Mouse (Mus musculus): Measurements from ENCODE around the gene Paqr9.
"Not testable (repeated sequence)": the region's sequence is repeated elsewhere in the genome, so short reads cannot be mapped to it uniquely, and the experiment has no call there.

Gene Paqr9

DNA sequence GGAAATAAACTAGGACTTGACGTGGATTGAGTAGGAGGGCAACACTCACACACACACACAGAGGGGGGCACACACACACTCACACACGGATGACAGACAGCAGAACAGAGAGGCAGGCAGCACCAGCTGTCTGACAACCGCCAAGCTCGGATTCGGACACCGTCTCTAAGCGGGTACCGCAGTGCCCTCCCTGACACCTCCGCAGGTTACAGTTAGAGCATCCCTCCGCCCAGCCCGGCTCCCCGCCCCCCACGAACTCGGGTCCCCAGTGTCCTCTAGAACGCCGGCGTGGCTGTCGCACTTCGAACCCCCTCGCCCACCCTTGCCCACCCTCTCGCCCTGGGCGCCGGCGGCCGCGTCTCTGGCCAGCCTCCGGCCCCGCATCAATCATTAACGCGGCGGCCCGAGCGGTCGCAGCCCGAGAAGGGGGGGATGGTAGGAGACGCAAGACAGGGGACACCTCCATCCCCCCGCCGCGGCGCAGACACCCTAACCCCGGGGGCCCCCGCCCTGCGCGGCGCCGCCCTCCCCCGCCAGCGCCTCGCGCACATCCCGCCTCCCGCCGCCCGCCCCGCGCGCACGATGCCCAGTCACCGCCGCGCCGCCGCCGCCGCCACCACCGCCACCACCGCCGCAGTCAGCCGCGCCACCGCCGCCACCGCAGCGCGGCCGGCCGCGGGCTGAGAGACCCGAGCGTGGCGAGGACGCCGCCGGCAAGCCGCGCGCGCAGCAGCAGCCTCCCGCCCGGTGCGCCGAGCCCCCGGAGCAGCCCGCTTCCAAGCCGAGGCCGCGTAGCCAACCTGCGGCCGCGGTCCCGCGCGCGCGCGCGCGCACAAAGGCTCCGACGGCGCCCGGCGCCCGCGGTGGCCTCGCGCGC, at the start of gene Paqr9:
Gene Paqr9, plus strand, starts transcription at position 599 of the 877 bp plus-strand sequence.
- peak; percentile 63 to 67 for DNase-seq (ENCODE audit: low spot score in 2 of 2)

DNA sequence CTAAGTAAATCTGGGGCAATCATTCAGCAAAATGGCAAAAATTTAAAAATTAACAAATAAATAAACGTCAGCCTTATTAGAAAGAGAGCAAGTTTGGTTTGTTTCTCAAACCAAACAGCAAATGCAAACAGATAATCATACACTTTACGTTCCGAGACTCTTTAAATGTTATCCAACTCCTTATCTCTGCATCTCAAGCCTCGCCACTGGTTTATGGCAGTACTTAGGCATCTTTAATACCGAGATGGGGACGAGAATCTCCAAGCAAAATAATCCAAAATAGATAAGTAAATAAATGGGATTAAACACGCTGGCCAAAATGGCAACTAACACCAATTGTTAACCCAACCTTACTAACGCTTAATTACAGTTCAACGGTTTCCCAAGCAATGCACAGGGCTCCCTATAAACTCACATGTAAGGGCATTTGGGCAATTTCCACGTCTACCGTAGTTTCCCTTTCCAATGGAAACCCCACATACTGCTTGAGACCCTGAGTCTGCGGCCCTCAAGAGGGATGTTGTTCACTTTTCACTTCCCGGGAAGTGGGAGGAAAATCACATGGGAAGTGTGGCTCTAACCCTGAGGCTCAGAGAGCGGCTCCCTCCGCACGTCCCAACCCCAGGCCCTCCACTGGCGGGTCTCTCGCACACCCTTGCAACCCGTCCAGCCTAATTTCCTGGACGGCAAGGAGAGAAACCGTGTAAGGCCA, 48.6 kb upstream of the Paqr9 start:
- peak in 1 of 2 experiments; percentile 1 for DNase-seq (ENCODE audit: low spot score in 2 of 2)

DNA sequence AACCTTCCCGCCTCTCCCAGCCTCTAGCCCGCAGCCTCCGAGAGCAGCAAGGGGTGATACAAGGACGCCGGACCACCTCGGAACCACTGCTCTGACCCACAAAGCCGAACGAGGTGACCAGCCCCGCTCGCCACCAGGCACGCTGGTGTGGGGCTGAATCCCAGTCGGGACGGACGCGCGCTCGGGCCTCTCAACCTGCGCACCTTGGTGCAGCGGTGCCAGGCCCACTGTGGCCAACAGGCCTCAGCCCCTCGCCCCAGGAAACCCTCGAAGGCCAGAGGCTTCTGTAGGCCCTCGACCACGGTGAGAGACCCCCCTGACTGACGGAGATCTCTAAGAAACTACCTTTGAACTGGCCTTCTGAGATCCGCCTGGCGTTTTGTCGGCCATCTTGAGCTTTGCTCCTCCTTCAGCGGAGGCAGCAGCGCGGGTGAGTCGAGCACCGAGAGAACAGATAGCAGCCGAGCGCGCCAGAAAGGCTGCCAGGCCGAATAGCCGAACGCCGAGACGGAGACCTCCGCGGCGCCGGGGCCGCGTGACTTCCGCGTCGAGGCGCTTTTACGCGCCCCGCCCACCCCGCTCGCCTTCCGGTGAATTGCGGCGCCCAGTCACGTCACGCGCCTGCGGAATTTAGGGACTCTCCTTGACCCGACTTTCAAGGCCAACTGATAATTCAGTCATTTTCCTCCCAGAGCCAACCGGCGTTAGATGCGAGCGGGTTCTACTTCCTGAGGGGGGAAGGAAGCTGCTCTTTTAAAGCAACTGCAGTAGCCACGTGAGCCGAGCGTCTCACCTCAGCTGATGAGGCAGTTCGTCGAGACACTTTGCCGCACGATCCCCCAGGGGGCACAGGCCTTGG, 47.8 kb upstream of the Paqr9 start, which contains the start of gene U2surp:
Gene U2surp, minus strand, starts transcription at position 525 of the 859 bp plus-strand sequence.
- peak; percentile 90 to 93 for DNase-seq (ENCODE audit: low spot score in 2 of 2)

DNA sequence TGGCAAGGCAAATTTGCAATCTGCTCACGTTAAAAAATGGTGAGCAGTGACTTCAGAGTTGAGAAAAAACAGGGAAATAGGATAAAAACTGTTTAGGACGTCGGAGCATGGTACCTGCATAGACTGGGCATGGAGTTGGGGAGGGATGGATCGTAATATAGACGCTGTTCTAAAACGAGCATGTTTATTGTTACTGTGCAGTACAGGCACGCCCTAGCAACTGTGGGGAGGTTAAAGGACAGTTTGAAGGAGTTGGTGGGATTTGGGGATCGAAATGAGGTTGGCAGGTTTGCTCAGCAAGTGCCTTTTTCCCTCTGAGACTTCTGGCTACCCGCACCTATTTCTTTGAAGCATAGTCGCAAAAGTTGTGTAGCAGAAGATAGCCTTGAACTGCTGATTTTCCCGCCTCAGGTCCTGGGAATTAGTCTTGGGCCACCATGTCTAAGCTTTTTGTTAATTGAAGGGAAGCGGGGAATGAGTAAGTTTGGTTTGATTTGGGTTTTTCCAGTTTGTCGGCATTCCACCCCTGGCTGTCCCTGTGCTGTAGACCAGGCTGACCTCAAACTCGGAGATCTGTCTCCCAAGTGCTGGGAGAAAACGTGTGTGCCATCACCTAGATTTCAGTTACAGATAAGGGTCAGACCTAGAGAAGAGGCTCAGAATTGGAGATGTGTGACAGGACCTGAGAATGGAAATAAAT, 47.0 kb upstream of the Paqr9 start:
- no peak for DNase-seq (ENCODE audit: low spot score in 2 of 2)

DNA sequence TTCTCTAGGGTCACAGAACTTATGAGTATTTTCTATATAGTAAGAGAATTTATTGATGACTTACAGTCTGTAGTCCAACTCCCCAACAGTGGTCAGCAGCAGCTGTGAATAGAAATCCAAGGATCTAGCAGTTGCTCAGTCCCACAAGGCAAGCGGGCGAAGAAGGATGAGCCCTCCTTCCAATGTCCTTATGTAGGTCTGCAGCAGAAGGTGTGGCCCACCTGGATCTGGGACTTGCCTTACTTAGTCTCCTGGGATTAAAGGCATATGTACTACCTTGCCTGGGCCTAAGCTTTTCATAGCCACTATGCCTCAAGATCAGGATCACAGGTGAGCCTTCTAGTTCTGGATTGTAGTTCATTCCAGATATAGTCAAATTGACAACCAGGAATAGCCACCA, 45.7 kb upstream of the Paqr9 start:
- DNase-seq (ENCODE audit: low spot score in 2 of 2): no peak

DNA sequence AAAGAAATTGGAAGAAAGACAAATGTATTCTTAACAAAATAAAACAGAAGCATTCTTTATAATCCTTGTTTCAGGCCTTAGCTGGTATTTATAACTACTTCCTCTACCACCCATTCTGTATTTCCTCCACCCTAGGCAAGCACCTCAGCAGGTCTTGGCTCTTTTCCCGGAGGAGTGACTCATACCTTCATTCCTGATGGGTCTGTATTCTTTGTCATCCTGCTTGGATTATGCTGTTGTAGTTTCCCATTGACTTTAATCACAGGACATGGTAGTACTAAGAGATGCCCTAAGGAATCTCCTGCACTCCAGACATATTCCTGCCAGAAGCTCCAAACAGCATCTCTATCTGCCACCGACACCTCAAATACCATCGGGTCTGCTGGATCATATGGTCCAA, 45.1 kb upstream of the Paqr9 start:
- not testable (repeated sequence) for DNase-seq (ENCODE audit: low spot score in 2 of 2)

DNA sequence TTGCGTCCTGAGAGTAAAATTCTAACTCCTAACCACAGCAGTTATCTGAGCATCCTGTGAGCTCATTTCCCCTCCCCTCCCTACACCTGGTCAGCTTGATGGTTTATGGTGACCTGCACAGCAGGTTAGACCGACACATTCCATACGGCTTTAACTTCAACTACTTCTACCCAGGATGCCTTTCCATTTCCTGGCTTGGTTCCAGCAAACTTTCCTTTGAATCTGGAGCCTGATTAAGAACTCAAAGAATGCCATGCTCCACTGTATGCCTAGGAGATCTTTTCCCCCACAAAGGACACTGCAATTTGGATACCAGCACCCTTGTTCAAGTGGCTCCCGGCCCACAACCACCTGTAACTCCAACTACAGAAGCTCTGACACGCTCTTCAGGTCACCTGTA, 38.9 kb upstream of the Paqr9 start:
- DNase-seq (ENCODE audit: low spot score in 2 of 2): no peak

DNA sequence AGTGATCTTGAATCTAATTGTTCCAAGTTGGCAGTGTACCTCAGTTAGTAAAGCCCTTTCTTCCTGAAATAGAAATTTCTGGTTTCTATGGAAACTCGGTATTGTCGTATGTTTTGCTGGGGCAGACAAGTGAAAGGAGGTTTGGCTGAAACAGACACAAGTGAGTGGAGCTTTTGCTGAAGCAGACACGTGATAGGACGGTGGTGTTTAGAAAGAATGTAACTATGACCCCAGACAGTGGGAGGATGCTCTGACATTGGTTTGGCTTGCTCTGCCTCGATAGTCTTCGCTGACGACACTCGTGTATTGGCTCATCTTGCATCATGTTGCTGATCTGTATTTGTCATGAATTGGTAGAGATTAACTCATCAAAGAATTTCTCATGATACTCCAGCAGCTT, 38.4 kb upstream of the Paqr9 start:
- no peak for DNase-seq (ENCODE audit: low spot score in 2 of 2)

DNA sequence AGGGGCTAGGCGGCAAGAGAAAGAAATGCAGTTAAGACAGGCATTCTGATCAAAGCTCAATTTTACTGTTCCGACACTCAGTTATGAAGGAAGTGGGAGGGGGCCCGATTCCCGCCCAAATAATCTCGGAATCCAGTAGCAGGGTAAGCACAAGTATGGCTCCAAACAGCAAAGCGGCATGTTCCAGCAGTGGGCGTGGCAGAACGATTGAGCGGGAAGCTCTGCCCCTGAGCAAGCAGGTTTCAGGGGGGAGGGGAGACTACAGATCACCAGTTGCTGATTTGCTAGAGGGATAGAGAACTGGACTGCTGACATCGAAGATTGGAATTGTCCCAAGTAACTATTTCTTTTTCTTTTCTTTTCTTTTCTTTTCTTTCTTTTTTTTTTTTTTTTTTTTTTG, 37.9 kb upstream of the Paqr9 start:
- no peak for DNase-seq (ENCODE audit: low spot score in 2 of 2)

DNA sequence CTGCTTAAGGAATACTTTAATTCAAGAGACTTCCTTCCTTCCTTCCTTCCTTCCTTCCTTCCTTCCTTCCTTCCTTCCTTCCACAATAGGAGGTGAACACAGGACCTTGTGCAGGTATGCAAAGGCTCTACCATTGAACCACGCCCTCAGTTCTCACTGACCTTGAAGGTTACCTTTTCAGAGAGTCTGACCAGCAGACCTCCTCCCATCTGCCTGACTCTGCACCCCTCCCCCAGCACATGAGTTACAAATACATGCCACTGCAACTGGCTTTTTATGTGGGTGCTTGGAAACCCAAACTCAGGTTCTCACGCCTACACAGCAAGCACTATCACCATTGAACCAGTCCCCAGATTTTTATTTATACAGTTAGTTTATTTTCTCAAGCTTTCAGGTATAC, 36.9 kb upstream of the Paqr9 start:
- no peak for DNase-seq (ENCODE audit: low spot score in 2 of 2)

DNA sequence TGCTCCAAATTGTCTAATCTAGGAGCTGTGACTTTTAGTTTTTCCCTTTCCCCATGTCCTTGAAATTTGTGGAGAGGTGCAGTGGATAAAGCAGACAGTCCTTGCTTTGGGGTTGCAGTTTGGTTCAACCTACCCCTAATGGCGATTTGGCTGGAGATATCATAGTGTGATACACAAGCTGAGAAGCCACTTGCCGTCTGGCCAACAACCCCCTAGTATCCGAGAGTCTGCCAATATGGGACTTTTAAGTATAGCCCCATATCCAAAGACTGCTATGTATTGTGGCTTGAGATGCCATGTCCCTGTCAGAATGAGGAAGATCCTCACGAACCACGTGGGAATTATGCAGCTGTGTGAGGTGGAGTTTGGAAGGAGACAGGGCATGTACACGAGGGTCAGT, 34.1 kb upstream of the Paqr9 start:
- no peak for DNase-seq (ENCODE audit: low spot score in 2 of 2)

DNA sequence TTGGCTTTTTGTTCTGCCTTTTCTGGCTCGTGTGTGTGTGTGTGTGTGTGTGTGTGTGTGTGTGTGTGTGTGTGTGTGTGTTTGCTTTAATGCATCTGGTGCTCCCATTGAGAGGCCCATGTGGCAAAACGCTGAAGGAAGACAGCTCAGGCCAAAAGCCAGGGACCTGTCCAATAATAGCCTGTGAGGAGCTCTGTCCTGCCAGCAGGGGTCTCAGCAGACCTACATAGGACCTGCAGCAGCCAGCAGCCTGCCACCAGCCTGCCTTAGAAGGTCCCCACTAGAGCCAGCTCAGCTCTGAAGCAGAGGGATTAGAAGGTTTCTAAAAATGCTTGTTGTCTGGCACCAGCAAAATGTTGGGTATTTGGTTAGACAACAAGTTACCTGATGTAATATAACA, 33.5 kb upstream of the Paqr9 start:
- no peak for DNase-seq (ENCODE audit: low spot score in 2 of 2)

DNA sequence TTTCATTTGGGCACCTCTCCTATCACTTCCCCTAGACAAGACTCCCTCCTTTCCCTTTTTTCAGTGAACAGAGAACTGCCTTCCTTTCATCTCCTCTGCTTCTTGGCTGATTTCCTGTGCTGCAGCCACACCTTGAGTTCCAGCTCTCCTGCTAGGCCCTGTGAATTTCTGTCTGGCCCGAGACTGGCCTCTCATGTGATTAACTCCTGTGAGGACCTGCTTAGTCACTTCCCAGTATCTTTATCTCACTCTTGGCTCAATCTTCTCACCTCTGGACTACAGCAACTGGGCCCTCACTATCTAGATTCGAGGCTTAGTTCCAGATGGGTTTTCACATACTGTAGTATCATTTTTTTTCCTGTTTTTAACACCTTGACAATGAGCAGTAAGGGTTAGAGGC, 31.8 kb upstream of the Paqr9 start:
- DNase-seq (ENCODE audit: low spot score in 2 of 2): no peak

DNA sequence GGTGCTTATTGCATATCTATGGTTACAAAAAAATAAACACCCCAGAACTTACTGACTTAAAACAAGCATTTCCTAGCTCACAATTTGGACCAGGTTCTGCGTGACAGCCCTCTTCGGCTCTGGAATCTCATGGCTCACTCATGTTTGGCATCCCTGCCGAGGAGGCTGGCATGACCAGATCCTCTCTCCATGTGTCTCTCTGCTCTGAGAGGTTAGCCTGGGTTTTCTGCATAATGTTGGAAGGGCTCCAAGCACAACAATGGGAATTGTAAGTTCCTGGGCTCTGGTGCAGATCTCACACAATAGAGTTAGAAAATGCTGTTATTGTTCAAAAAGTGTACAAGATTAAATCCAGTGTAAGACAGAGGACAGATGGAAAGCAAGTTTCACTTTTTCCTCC, 28.3 kb upstream of the Paqr9 start:
- no peak for DNase-seq (ENCODE audit: low spot score in 2 of 2)

DNA sequence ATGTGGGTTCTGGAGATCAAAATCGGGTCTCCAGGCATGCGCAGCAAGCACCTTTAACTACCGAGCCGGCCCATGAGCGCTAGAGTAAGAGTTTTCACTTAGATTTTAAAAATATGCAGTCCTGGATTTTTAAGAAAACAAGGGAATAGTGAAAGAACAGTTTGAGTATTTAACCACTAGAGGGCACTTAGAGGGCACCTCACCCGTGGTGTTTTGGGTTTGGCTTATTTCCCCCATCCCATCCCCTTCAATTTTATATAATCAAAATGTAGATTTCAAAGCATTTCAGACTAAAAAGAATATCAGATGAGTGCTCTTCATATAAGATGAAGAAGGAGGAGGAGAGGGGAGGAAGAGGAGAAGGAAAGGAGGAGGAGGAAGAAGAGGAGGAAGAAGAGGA, 25.6 kb upstream of the Paqr9 start:
- no peak for DNase-seq (ENCODE audit: low spot score in 2 of 2)

DNA sequence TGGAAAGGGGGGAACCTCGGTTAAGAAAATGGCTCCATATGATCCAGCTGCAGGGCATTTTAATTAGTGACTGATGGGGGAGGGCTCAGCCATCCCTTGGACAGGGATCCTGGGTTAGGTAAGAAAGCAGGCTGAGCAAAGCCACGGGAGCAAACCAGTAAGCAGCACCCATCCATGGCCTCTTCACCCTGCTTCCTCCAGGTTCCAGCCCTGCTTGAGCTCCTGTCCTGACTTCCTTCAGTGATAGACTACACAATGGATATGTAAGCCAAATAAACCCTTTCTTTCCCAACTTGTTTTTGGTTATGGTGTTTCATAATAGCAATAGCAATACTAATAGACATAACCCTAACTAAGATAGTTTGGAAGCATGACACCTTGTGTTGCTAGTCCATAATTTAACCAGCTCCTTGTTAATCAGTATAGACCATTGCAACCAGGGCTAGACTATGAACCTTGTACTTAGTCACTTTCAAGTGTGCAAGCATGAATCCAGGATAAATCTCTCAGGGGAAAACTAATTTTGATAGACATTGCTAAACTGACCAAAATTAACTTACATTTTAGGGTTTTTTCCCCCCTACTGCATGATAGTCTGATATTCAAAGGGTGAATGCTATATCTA, 20.2 kb upstream of the Paqr9 start:
- no peak for DNase-seq (ENCODE audit: low spot score in 2 of 2)

DNA sequence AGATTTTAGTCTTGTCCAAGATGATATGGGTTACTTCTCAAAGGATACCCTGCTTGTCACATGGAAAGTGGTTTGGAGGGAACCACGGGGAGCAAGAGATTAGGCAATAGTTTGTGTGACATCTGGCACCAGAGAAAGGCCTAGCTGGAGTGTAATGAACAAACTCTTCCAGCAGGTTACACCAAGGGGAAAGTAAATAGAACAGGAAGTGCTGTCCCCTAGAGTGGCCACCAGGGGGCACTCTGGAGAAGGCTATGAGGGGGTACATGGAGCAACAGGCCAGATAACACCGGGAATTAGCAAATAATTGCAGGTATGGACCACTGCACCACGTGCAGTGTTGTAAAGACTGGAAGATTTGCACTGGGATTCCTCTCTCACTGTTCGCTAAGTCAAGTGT, 19.0 kb upstream of the Paqr9 start:
- DNase-seq (ENCODE audit: low spot score in 2 of 2): peak; percentile 69 to 80

DNA sequence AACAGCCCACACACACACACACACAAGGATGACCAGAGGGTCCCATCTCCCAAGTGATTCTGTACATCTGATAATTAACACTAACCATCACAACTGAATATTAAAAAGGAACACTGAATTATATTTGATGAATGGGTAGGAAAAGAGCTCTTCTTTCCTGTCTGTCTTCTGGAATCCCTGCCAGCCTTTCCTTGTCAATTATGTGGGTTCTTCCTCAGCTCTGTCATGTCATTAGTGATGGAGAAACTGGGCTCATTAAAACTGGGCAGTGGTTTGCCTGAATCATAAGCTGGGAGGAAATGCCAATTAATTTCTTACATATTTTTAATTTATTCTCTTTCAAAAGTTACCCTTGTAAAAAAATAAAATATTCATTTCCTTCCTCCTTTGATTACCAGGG, 18.2 kb upstream of the Paqr9 start:
- no peak for DNase-seq (ENCODE audit: low spot score in 2 of 2)

DNA sequence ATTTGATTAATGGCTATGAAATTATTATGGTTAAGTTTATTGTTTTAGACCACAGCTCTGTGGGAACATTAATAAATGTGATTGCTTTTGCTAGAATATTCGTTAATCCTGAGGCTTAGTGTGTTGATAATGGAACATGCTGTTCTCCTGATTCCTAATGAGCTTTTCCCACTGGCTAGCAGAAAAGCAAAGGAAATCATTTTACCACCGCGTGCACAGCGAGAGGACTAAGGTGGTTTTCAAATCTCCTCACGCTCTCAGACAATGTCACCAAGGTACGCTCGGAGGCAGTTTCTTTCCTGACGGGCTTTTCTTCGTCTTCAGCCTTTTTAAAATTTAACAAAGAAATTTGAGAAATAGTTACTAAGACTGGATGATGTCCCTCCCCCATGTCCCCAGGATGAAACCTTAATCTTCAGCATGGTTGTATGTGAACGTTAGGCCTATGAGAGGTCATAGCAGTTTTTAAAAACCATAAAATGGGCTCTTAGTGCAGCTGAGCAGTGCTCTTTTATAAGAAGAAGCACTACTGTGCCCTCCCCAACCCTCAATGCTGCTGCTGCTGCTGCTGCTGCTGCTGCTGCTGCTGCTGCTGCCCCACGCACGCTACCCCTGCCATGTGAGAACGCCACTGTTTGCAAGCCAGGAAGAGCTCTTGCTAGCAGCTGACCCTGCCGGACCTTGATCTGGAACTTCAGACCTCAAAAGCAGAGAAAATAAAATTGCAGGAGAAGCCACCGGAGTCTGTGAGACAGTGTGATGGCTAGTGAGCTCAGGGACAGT, 17.6 kb upstream of the Paqr9 start:
- DNase-seq (ENCODE audit: low spot score in 2 of 2): no peak

DNA sequence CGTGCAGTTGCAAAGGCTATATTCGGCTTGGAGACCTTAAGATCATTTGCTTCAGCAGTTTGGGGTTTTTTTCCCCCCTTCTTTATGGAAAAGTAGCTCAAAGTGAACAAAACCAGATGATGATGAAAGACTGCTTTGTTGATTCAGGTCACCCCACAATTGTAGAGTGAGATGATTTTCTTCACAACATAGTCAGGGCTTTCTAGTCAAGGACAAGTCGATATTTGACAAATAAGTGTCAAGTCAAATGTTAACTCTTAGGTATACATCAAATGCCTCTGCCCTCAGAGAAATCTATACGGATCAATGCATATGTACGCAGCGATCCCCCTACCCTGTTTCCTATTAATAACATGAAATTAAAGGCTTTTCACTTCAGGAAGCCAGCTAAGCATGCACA, 17.0 kb upstream of the Paqr9 start:
- DNase-seq (ENCODE audit: low spot score in 2 of 2): no peak
